Comparison of ENCODE assay signal across 7 mouse cellular contexts in genomic region chr5:91962639-91963440, GRCm38 (mm10). TPM values are rescaled to one million over a fixed set of nuclear protein-coding genes. Genes with fewer than 3 reads are reported as not detected.
A peak's percentile ranks its signal among the peaks of the same experiment; 100 is the strongest.
DNase-seq lines count a peak whose midpoint lies in the region; ATAC-seq lines count a peak whose summit lies in the region.

TSS of gene Rchy1 (minus strand) at chr5:91963068.

- H3K4me2 ChIP-seq in embryonic facial prominence, embryonic 11.5 days (ENCODE audit: low read depth, low read length), result peak within 1 kb of the TSS; percentile 56
- H3K4me2 ChIP-seq in midbrain, embryonic 13.5 days (replicated peaks), result peak within 1 kb of the TSS; percentile 72

- H3K4me3 ChIP-seq in embryonic facial prominence, embryonic 11.5 days (ENCODE audit: low read depth, low read length), result peak within 1 kb of the TSS; percentile 73
- peak within 1 kb of the TSS; percentile 80 for H3K4me3 ChIP-seq in limb, embryonic 10.5 days
- H3K4me3 ChIP-seq in midbrain, embryonic 13.5 days (replicated peaks), result peak within 1 kb of the TSS; percentile 78

- ATAC-seq in embryonic facial prominence, embryonic 11.5 days (replicated peaks; ENCODE audit: insufficient number of reproducible peaks, low FRiP score, low TSS enrichment, low read depth), result peak; percentile 97
- ATAC-seq in granulocyte monocyte progenitor cell, adult 5-6 weeks (replicated peaks; ENCODE audit: poor library complexity, severe bottlenecking), result peak; percentile 73
- ATAC-seq in midbrain, embryonic 13.5 days, result peak; percentile 98

- H3K9ac ChIP-seq in embryonic facial prominence, embryonic 11.5 days (replicated peaks; ENCODE audit: low read length), result peak within 1 kb of the TSS; percentile 79
- peak within 1 kb of the TSS; percentile 85 for H3K9ac ChIP-seq in midbrain, embryonic 13.5 days (replicated peaks)

- no peaks in the 10 kb centered on the region for H3K27me3 ChIP-seq in embryonic facial prominence, embryonic 11.5 days (ENCODE audit: control insufficient read depth, insufficient read depth, low read length)
- H3K27me3 ChIP-seq in limb, embryonic 10.5 days (ENCODE audit: low read depth, poor library complexity, severe bottlenecking), result no peaks in the 10 kb centered on the region
- no peaks in the 10 kb centered on the region for H3K27me3 ChIP-seq in midbrain, embryonic 13.5 days

- WGBS in embryonic facial prominence, embryonic 11.5 days, result under 1% methylated on average over 65 of the region's 65 CpGs
- WGBS in limb, embryonic 10.5 days, result under 1% methylated on average over 65 of the region's 65 CpGs
- under 1% methylated on average over 65 of the region's 65 CpGs for WGBS in midbrain, embryonic 13.5 days

- DNase-seq in adrenal gland, postnatal 14 days, result peak; percentile 96
- peak; percentile 96 for DNase-seq in embryonic facial prominence, embryonic 11.5 days (ENCODE audit: low spot score)
- peak; percentile 97 for DNase-seq in kidney, adult 11 months
- DNase-seq in limb, embryonic 10.5 days (ENCODE audit: low spot score), result peak; percentile 96
- DNase-seq in spleen, adult 12 weeks (ENCODE audit: low spot score), result peak; percentile 92

- peak within 1 kb of the TSS; percentile 91 for H3K27ac ChIP-seq in embryonic facial prominence, embryonic 11.5 days (replicated peaks; ENCODE audit: low read depth, low read length)
- H3K27ac ChIP-seq in limb, embryonic 10.5 days, result peak within 1 kb of the TSS; percentile 96
- peak within 1 kb of the TSS; percentile 98 for H3K27ac ChIP-seq in midbrain, embryonic 13.5 days

- no peaks in the 10 kb centered on the region for H3K9me3 ChIP-seq in embryonic facial prominence, embryonic 11.5 days (replicated peaks; ENCODE audit: control insufficient read depth, low read length)
- no peaks in the 10 kb centered on the region for H3K9me3 ChIP-seq in limb, embryonic 10.5 days (replicated peaks)
- no peaks in the 10 kb centered on the region for H3K9me3 ChIP-seq in midbrain, embryonic 13.5 days

- no peaks in the 10 kb centered on the region for H3K36me3 ChIP-seq in embryonic facial prominence, embryonic 11.5 days (replicated peaks; ENCODE audit: control insufficient read depth, insufficient read depth, low read depth, low read length)
- peaks cover 10% of the 10 kb centered on the region for H3K36me3 ChIP-seq in limb, embryonic 10.5 days
- H3K36me3 ChIP-seq in midbrain, embryonic 13.5 days, result 0 out of 2 replicates have a peak, but pooled peaks cover under 1% of the 10 kb centered on the region

- H3K4me1 ChIP-seq in embryonic facial prominence, embryonic 11.5 days (ENCODE audit: control insufficient read depth, insufficient read depth, low read length), result no peaks in the 10 kb centered on the region
- H3K4me1 ChIP-seq in limb, embryonic 10.5 days, result peaks cover 21% of the 10 kb centered on the region
- peaks cover 34% of the 10 kb centered on the region for H3K4me1 ChIP-seq in midbrain, embryonic 13.5 days (replicated peaks)

RNA-seq across cellular contexts. Expression of gene Rchy1, which starts in this region (rescaled TPM):
- 56.4 and 64.6 TPM in 2 replicates for total RNA-seq in adrenal gland, postnatal 14 days (2021)
- polyA plus RNA-seq in embryonic facial prominence, embryonic 11.5 days (2014; fragmentation: Nextera tagmentation; extraction: Ambion mirVana), result 38.2 and 41.5 TPM in 2 replicates
- 36.8 and 37.6 TPM in 2 replicates for total RNA-seq in granulocyte monocyte progenitor cell, adult 5-6 weeks (2014; fragmentation: Nextera tagmentation)
- 23.9 and 30.2 TPM in 2 replicates for total RNA-seq in granulocyte monocyte progenitor cell, adult 5-6 weeks (2017)
- 58.0 and 66.0 TPM in 2 replicates for polyA plus RNA-seq in limb, embryonic 10.5 days (2016; fragmentation: Nextera tagmentation; extraction: Ambion mirVana)
- polyA plus RNA-seq in midbrain, embryonic 13.5 days (2015; fragmentation: Nextera tagmentation; extraction: Ambion mirVana), result 77.8 and 77.9 TPM in 2 replicates

Comparison
In these comparisons a context has a peak if more than half of its experiments do, and no peak if none do; other contexts are left out.
1. Peak in every context shown above with its lines: DNase-seq, ATAC-seq, H3K4me3 ChIP-seq and H3K27ac ChIP-seq.